Mouse (Mus musculus) small intestine, adult 2 months (tissue): ENCODE results near the gene Myoz1. TPM values are rescaled to one million over a fixed set of nuclear protein-coding genes. Genes with fewer than 3 reads are reported as not detected.

Source experiments
- H3K27ac ChIP-seq: fragments of 200-500 bp; 2 replicates; pipeline ENCODE4 v1.5.1; 2012; ENCODE audit warnings: low read depth, low read length, control low read depth, inconsistent platforms; ENCODE audit not compliant: insufficient read depth
- H3K27me3 ChIP-seq: fragments of 200-500 bp; 2 replicates; pipeline ENCODE4 v1.6.1; 2012; ENCODE audit warnings: mild to moderate bottlenecking, moderate library complexity, low read length, inconsistent platforms; ENCODE audit not compliant: control insufficient read depth, insufficient read depth
- H3K36me3 ChIP-seq: fragments of 200-500 bp; 2 replicates; pipeline ENCODE4 v1.6.1; 2012; ENCODE audit warnings: mild to moderate bottlenecking, low read length, control low read depth, inconsistent platforms; ENCODE audit not compliant: control insufficient read depth, insufficient read depth
- H3K4me1 ChIP-seq: fragments of 200-500 bp; 2 replicates; pipeline ENCODE4 v1.6.1; 2012; ENCODE audit warnings: low read length, inconsistent platforms, mixed read lengths; ENCODE audit not compliant: control insufficient read depth, insufficient read depth, insufficient read length
- H3K4me3 ChIP-seq: fragments of 200-500 bp; 2 replicates; pipeline ENCODE4 v1.5.1; 2012; ENCODE audit warnings: low read depth, mild to moderate bottlenecking, control low read depth, inconsistent platforms, low read length, moderate library complexity
- CTCF ChIP-seq: fragments of 200-500 bp; IDR thresholded peaks from 2 replicates; pipeline ENCODE4 v1.5.1; 2012; ENCODE audit warnings: low read depth, mild to moderate bottlenecking, control low read depth, inconsistent platforms, low read length, moderate library complexity, mixed read lengths; ENCODE audit not compliant: insufficient replicate concordance, insufficient read length; ENCODE audit errors: extremely low read depth
- POLR2A ChIP-seq: fragments of 200-500 bp; IDR thresholded peaks from 2 replicates; pipeline ENCODE4 v1.6.1; 2012; ENCODE audit warnings: low read depth, mild to moderate bottlenecking, control low read depth, inconsistent platforms, low read length, moderate library complexity
- WGBS: fragments of 180-500 bp; shearing (Covaris S2); methylation state at CpG from one replicate; pipeline ENCODE4 v1.1.7; 2018; 5-methylcytosine and 5-hydroxymethylcytosine counted together
- polyA plus RNA-seq: library from polyadenylated mRNA; depleted of rRNA; stranded (reverse); fragments of >200 nt; gene quantifications from 2 replicates; pipeline ENCODE4 v1.2.3, GENCODE M21; 2012

The Myoz1 gene
- polyA plus RNA-seq, 1 experiment, result not detected

DNA sequence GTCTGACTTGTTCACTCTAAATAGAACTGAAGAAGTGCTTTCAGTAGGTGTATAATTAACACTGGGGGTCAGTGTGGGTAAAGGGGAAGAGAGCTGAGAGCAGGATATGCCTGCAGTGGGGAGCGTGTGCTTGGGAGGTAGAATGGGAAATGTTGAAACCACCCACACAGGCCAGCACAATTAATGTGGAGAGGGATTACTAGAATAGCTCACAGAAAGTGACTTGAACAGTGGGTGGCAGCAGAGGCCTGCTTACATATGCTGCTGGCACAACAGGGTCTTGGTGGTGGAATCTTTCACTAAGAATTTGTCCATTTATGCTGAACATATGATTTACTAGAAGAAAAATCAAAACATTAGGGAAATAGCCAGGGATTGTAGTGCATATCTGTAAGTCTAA, 40.6 kb upstream of the Myoz1 start:
- Histone ChIP-seq H3K4me1 (peaks cover 11% of the 10 kb centered on the region), H3K27me3 (no peaks in the 10 kb centered on the region), H3K27ac (no peak overlapping the region), H3K36me3 (peaks cover 19% of the 10 kb centered on the region), H3K4me3 (no peak overlapping the region)
- peak; percentile 33; the same call in 1 of the 2 replicates for TF ChIP-seq CTCF
- no peak for TF ChIP-seq POLR2A
- WGBS, result 27% methylated on average over 1 of the region's 1 CpGs

DNA sequence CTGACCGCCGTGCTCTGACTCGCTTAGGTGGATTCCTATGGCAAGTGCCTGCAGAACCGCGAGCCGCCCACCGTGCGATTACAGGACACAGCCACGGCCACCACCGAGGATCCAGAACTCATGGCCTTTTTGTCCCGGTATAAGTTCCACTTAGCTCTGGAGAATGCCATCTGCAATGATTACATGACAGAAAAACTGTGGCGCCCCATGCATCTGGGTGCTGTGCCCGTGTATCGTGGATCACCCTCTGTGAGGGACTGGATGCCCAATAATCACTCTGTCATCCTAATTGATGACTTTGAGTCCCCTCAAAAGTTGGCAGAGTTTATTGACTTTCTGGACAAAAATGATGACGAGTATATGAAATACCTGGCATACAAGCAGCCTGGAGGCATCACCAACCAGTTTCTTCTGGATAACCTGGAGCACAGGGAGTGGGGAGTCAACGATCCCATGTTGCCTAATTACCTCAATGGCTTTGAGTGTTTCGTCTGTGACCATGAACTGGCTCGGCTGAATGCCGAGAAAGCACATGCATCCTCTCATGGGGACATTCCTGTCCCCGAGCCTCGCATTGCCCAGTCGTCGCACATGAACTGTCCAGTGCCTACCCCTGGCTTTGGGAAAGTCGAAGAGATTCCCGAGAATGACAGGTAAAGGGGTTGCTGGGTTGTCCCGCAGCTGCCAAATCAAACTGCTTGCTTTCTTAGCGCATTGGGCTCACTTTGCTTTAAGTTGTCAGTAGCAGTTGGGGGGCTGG, 39.6 kb upstream of the Myoz1 start:
- Histone ChIP-seq H3K27ac (peak overlapping the region; percentile 39; the same call in 1 of the 2 replicates), H3K27me3 (no peaks in the 10 kb centered on the region), H3K4me1 (peaks cover 11% of the 10 kb centered on the region), H3K4me3 (peak overlapping the region; percentile 82), H3K36me3 (peaks cover 29% of the 10 kb centered on the region)
- TF ChIP-seq POLR2A (0 out of 2 replicates have a peak, but pooled peaks have one; percentile 2), CTCF (no peak)
- 14% methylated on average over 27 of the region's 27 CpGs for WGBS

DNA sequence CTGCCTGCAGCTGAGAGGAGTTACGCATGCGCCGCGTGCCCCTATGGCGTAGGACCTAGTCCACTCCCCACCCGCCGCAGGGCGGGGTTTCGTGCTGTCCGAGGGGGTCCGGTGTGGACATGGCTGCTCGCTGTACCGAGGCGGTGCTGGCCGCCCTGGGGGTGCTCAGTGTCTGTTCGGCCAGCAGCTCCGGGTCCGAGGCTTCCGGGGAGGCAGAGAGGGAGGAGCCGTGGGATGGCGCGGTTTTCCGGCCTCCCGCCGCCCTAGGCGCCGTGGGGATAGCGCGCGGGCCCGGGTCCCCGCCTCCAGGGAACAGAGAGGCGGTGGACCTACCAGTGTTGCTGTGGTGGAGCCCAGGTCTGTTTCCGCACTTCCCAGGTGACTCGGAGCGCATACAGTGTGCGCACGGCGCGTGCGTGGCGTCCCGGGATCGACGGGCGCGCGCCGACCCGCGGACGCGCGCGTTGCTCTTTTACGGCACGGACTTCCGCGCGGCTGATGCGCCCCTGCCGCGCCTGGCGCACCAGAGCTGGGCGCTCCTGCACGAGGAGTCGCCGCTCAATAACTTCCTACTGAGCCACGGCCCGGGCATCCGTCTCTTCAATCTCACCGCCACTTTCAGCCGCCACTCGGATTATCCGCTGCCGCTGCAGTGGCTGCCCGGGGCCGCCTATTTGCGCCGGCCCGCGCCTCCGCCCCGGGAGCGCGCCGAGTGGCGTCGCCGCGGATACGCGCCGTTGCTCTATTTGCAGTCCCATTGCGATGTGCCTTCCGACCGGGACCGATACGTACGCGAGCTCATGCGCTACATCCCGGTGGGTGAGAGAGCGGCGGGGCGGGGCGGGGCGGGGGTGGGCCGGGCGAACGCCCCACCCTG, 38.8 kb upstream of the Myoz1 start, which contains the start of gene Fut11:
TSS of gene Fut11 (plus strand) at position 85 of the 877 bp plus-strand sequence.
- no peaks in the 10 kb centered on the region for H3K27me3 ChIP-seq
- under 1% methylated on average over 110 of the region's 111 CpGs for WGBS
- H3K27ac ChIP-seq, result peak within 1 kb of the TSS; percentile 84
- TF ChIP-seq CTCF, result no peak
- peak; percentile 44; the same call in 1 of the 2 replicates for TF ChIP-seq POLR2A
- peak within 1 kb of the TSS; percentile 82 for H3K4me3 ChIP-seq
- H3K36me3 ChIP-seq, result peaks cover 35% of the 10 kb centered on the region
- H3K4me1 ChIP-seq, result peaks cover 9% of the 10 kb centered on the region

DNA sequence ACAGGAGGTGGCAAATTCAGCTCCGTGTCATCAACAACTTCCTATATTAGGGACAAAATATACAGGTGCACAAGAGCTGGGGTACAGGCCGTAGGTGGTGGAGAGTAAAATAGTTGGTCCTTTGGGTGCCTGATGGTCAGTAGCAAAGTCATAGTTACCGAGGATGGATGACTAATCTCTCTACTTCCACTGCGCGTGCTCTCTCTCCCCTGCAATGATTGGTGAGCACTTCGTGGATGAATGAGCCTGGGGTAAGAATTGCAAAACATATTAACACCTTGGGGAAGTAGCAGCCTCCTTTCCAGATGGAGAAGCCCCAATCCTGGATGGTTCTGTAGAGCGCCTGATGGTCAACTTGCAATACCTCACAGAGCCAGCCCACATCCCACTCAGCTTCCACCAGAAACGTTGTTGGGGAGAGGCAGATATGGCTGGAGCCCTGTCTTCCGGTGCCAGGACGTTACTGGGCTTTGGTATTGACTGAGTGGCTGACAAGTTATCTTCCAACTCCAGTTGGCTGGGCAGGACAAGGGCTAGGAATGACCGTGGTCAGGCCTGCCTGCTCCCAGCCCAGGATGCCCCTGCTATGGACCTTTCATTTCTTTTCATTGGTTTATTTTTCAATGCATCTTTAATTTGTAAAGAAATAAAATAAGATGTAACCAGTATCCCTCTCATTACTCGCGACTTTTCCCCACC, 38.0 kb upstream of the Myoz1 start:
- H3K4me3 ChIP-seq, result peak overlapping the region; percentile 82
- TF ChIP-seq POLR2A (no peak), CTCF (no peak)
- no peaks in the 10 kb centered on the region for H3K27me3 ChIP-seq
- peaks cover 43% of the 10 kb centered on the region for H3K36me3 ChIP-seq
- H3K4me1 ChIP-seq, result peaks cover 9% of the 10 kb centered on the region
- 39% methylated on average over 13 of the region's 13 CpGs for WGBS
- H3K27ac ChIP-seq, result no peak overlapping the region; the same call in 1 of the 2 replicates

DNA sequence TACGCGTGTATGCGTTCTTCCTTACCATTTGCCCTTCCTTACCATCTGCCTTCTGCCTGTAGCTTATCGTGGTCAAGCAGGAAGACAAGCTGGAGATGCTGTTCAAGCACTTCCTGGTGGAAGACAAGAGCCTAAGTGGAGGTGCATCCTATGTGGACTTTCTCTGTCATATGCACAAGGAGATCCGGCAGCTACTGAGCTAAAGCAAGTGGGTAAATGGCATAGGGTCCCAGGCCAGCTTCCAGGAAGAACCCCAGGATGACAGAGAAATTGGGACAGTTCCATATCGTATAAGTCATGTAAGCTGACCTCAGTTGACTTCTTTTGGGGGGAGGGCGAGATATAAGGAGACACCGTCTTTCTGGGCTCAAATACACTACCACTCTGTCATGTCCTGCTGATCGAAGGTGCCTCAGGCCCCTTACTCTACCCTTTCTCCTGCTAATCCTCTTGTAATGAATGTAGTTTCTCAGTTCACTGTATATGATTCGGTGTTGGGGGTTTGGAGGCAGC, 37.3 kb upstream of the Myoz1 start:
- H3K36me3 ChIP-seq, result peaks cover 50% of the 10 kb centered on the region
- H3K27ac ChIP-seq, result no peak overlapping the region

DNA sequence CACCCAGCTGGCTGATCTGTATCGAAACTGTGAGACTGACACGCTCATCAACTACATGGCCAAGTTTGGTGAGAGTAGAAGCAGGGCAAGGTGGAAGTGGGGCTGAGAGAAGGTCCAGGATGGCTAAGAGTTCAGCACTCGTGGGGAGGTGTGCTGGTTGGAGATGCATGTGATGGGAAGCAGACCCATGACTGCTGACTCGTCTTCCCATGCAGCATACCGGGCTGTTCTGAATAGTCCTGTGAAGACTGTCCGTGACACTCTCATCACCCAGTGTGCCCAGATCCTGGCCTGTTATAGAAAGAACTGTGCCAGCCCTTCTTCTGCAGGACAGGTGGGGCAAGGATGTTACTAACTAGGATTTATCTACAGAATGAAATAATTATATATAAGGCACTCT, 35.4 kb upstream of the Myoz1 start:
- Histone ChIP-seq H3K36me3 (peaks cover 67% of the 10 kb centered on the region), H3K27ac (no peak overlapping the region), H3K27me3 (no peaks in the 10 kb centered on the region), H3K4me3 (no peak overlapping the region), H3K4me1 (peaks cover 9% of the 10 kb centered on the region)
- 93% methylated on average over 6 of the region's 6 CpGs for WGBS
- TF ChIP-seq POLR2A, result no peak
- no peak for TF ChIP-seq CTCF

More for the DNA sequence above, 37.3 kb upstream of the Myoz1 start:
- Histone ChIP-seq H3K27me3 (no peaks in the 10 kb centered on the region), H3K4me3 (no peak overlapping the region), H3K4me1 (peaks cover 9% of the 10 kb centered on the region)
- TF ChIP-seq POLR2A, result no peak
- no peak for TF ChIP-seq CTCF
- 90% methylated on average over 10 of the region's 10 CpGs for WGBS
